Mouse (Mus musculus): ENCODE measurements around the gene Anapc5.

Gene Anapc5

DNA sequence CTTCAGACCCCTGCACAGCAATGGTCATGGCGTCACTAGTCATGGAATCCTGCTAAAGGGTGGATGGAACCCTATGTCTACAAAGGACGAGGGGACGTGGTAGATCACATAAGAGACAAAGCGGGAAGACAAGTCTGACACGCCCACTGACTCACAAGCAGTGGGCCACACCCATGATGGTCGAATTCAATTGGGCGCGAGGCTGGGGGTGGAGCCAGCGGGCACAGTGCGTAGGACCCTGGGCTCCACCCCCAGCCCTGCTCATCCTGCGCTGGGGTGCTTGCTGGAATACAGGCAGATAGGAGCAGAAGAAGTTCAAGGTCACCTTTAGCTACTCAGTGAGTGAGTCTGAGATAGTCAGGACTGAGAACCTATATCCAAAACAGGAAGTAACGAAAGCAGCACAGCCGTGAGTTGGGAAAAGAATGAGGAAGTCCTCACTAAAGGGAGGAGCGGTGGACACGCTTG lies 52.0 kb downstream of the Anapc5 start:
- DNase-seq (ENCODE audit: low spot score in 2 of 2) = no peak

DNA sequence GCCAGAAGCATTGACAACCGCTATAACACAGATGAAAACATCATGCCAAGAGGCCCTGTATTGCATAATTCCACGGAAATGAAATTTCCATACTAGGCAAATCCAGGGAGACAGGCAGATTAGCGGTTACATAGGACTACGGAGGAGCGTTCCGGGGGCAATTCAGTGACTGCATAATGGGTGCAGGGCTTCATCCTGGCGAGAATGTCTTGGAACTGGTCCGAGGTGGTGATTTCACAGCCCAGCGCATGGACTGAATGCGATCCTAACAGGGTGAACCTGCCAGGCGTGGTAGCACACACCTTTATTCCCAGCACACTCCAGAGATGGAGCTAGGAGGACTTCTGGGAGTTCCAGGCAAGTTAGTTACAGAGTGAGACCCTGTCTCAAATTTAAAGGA lies 53.9 kb downstream of the Anapc5 start:
- no peak for DNase-seq (ENCODE audit: low spot score in 2 of 2)

DNA sequence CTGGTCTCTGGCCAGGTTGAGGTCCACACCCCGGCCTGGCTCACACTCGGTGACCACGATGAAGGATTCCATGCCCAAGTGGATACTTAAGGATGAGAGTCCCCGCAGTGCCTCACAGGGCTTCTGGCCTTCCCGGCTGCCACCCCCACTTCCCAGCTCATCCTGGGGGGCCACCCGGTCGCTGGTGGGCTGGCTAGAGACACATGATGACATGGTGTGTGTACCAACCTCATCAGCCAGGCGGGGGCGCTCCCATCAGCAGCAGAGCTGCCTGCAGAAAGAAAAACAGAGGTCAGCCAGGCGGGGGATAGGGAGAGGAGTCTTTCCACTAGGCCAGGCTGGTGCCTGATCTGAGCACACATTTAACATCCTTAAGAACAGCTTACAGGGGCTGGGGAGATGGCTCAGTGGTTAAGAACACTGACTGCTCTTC lies 57.1 kb downstream of the Anapc5 start:
- DNase-seq (ENCODE audit: low spot score in 2 of 2) = no peak

DNA sequence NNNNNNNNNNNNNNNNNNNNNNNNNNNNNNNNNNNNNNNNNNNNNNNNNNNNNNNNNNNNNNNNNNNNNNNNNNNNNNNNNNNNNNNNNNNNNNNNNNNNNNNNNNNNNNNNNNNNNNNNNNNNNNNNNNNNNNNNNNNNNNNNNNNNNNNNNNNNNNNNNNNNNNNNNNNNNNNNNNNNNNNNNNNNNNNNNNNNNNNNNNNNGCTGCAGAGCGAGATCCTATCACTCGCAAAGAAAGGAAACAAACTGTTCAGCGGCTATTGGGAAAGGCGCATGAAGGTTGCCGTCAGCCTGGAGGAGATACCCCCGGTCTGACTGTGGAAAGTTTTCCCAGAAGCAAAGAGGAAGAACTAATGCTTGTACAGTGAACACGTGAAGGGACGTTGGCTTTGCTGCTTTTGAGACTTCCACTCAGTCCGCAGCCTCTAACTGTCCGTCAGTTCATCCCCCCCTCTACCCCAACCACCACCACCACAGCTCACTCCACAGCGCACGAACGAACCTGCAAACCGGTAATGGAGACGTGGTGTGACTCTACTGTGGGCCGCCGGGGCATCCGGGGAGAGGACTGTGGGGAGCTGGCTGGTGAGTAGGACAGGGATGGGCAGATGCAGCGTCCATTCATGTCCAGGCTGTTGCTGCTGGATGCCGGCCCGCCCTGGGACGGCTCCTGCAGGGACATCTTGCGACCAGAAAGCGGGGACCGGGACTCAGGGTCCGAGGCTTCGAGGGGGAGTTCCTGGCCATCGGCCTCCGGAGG lies 57.7 kb downstream of the Anapc5 start:
- DNase-seq (ENCODE audit: low spot score in 2 of 2) = no peak

DNA sequence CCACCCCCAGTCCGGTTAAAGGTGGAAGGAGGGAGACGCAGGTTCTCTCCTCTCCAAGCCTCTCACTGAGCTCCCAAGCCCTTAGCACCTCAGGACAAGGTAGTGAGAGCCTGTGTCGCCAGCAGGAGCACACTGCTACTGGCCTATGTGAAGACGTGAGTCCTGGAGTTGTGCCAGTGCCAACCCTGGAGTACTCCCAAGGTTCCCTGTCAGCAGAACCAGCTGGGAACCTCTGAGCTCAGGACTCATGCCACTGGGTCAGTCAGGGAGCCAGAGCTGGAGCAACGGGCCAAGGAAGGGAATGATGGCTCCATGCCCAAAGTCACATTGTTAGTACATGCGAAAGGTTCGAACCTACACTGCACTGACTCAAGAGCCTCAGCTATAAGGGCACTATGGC lies 64.5 kb downstream of the Anapc5 start:
- DNase-seq (ENCODE audit: low spot score in 2 of 2) = no peak

DNA sequence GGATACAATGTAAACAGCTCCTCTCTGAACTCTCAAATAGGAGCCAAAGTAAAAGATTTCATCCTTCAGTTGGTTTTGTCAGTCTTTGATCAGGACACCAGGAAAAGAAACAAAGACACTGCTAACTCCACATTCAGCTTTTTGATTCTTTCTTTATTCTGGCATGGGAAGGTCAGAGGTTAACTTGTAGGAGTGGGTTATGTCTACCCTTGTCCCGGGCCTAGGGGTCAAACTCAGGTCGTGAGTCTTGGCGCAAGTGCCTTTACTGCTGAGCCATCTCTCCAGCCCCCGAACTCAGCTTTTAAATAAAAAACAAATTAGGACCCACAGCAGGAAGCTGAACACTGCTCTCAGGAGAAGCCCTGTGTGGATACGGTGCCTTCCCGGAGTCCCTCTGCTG lies 65.0 kb downstream of the Anapc5 start:
- DNase-seq (ENCODE audit: low spot score in 2 of 2) = no peak

DNA sequence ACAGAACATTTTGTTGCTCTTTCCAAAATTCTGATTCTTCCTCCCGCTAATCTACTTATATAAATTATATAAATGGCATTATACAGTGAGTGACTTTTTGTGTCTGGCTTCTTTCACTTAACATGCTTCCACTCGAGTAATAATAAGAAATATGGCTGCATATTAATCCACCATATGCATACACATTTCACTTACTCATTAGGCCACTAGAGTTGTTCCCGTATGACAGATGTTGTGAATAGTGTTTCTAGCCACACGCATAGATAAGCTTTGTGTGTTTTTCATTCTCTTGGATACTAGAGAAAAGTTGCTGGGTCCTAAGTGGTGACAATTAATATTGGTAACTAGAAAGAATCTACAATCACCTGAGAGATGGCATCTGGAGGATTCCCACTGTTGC lies 65.5 kb downstream of the Anapc5 start:
- no peak for DNase-seq (ENCODE audit: low spot score in 2 of 2)

DNA sequence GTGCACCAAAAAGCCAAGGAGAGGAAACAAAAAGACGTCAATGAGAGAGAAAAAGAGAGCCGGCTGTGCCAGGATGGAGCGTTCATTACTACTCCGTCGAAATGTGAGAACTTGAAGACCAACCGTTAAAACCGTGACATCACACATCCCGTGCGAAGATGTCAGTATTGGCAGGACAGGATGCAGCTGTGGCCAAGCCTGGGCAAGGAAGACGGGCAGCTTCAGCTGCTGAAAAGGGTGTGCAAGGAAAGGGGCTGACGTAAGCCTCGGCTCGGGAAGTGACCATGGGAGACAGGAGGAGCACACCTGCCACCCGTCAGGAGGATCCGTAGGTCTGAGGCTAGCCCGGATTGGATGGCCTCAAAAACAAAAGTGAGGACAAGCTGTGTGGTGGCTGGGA lies 66.7 kb downstream of the Anapc5 start:
- no peak for DNase-seq (ENCODE audit: low spot score in 2 of 2)

DNA sequence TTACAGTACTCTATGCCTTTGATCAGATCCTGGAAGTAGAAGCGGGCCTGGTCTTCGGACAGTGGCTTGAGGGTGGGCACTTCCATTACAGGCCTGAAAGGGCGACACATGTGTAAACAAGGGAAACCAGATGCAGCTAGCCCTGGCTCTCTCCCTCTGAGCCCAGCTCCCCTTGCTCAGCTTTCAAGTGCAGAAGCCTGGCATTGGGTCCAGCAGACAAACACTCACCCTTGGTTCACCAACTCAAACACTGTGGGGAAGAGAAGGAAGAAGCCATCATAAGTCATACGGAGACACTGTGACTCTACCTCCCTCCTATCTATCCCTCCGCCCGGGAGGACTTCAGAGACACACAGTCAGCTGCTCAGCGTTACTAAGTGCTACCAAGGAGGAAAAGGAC lies 73.2 kb downstream of the Anapc5 start:
- DNase-seq (ENCODE audit: low spot score in 2 of 2) = no peak

DNA sequence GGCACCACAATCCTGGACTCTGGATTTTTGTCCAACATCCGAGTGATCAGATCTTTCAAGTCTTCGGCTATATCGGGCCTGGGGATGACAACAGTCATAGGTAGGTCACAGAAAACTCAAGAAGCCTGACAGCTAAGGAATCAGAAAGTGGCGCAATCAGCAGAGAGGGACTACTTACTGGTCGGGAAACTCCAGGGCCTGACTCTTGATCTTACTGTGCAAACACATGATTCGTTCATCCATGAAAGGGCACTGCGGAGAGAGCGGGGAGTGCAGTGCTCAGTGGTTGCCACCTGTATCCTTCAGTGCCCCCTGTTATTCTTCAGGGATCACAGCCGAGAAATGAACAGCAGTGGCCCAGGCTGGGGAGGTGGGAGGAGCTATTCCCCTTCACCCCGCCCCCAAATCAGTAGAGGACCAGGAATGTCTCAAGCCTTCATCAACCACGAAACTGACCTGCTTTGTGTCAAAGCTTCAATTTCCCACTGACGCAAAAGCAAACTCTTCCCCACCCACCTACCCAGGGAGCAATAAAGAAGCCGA lies 77.2 kb downstream of the Anapc5 start:
- DNase-seq (ENCODE audit: low spot score in 2 of 2) = no peak

Data from frontal cortex, postnatal 25 days (tissue).